Mouse (Mus musculus) neural tube, embryonic 11.5 days (tissue): Measurements from ENCODE around the gene Nfkbil1. TPM values are rescaled to one million over a fixed set of nuclear protein-coding genes. Genes with fewer than 3 reads are reported as not detected.
A peak's percentile ranks its signal among the peaks of the same experiment; 100 is the strongest.

Experiments
- ATAC-seq: fragments of 200-750 bp; cut with Nextera tagmentation; 2 replicates; pipeline ENCODE4 v1.8.0; 2017; ENCODE audit warnings: moderate number of reproducible peaks, mild to moderate bottlenecking, moderate TSS enrichment, moderate library complexity; ENCODE audit not compliant: insufficient read depth, low FRiP score, low TSS enrichment
- DNase-seq: peaks from one replicate; pipeline ENCODE4 v3.0.0-alpha.2; 2015; ENCODE audit warnings: low spot score
- H3K27ac ChIP-seq: fragments of 300-500 bp; sonication (generic); 2 replicates; pipeline ENCODE4 v1.5.1; 2014; ENCODE audit warnings: low read depth, mild to moderate bottlenecking, low read length
- H3K27me3 ChIP-seq: fragments of 300-500 bp; sonication (generic); 2 replicates; pipeline ENCODE4 v1.6.1; 2014; ENCODE audit warnings: mild to moderate bottlenecking, low read length, mixed read lengths; ENCODE audit not compliant: control insufficient read depth, insufficient read depth
- H3K36me3 ChIP-seq: fragments of 300-500 bp; sonication (generic); 2 replicates; pipeline ENCODE4 v1.6.1; 2014; ENCODE audit warnings: mild to moderate bottlenecking, low read length, moderate library complexity, mixed read lengths; ENCODE audit not compliant: control insufficient read depth, insufficient read depth
- H3K4me1 ChIP-seq: fragments of 300-500 bp; sonication (generic); 2 replicates; pipeline ENCODE4 v1.6.1; 2014; ENCODE audit warnings: low read length, mixed read lengths; ENCODE audit not compliant: control insufficient read depth, insufficient read depth
- H3K4me2 ChIP-seq: fragments of 300-500 bp; sonication (generic); 2 replicates; pipeline ENCODE4 v1.6.1; 2014; ENCODE audit warnings: low read depth, mild to moderate bottlenecking, moderate library complexity
- H3K4me3 ChIP-seq: fragments of 300-500 bp; sonication (generic); 2 replicates; pipeline ENCODE4 v1.5.1; 2014; ENCODE audit warnings: low read depth, low read length
- H3K9ac ChIP-seq: fragments of 300-500 bp; sonication (generic); 2 replicates; pipeline ENCODE4 v1.6.1; 2014; ENCODE audit warnings: mild to moderate bottlenecking, low read length
- H3K9me3 ChIP-seq: fragments of 300-500 bp; sonication (generic); 2 replicates; pipeline ENCODE4 v1.6.1; 2016; ENCODE audit warnings: low read length; ENCODE audit not compliant: control insufficient read depth
- WGBS: fragments of 180-500 bp; shearing (Covaris S2); extraction: QIAGEN DNeasy Blood & Tissue Kit; methylation state at CpG from one replicate; pipeline ENCODE4 v1.1.7; 2014; 5-methylcytosine and 5-hydroxymethylcytosine counted together
- polyA plus RNA-seq: library from polyadenylated mRNA; unstranded; fragments of >200 nt; fragmentation: Nextera tagmentation; extraction: Ambion mirVana; gene quantifications from 2 replicates; pipeline ENCODE4 v1.2.1, GENCODE M21; 2014

Nfkbil1 gene
- polyA plus RNA-seq, 1 experiment from 2014 or later: 5.0 TPM

- H3K9me3 ChIP-seq: no peaks in the 10 kb centered on the region
- H3K4me1 ChIP-seq: peaks cover 9% of the 10 kb centered on the region
- peaks cover 51% of the 10 kb centered on the region for H3K36me3 ChIP-seq
- H3K9ac ChIP-seq: no peak overlapping the region
- DNase-seq (no peak), ATAC-seq (no peak)
- 91% methylated on average over 19 of the region's 19 CpGs for WGBS
- H3K27ac ChIP-seq: no peak overlapping the region
- no peak overlapping the region for H3K4me2 ChIP-seq
- H3K27me3 ChIP-seq: no peaks in the 10 kb centered on the region
- no peak overlapping the region for H3K4me3 ChIP-seq
Observed at GRCm38 (mm10) chr17:35249451-35250197, 14.0 kb upstream of the Nfkbil1 start.

DNA sequence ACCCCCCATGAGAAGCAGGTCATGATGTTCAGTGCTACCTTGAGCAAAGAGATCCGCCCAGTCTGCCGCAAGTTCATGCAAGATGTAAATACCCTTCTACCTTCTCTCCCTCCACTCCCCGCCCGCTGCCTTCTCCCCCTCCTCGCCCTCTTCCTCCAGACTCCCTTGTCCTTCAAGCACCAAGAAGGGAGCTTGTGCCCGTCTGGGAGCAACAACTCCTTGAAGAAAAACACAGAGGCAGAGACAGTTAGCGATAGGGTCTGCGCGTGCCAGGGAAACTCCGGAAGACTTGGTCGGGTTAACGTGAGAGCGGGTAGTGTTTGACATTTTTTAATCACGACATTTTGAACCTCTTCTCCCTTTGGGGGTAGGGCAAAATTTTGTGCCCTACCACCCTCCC is 13.4 kb upstream of the Nfkbil1 start:
- Histone ChIP-seq H3K4me2 (no peak overlapping the region), H3K27ac (no peak overlapping the region), H3K36me3 (peaks cover 54% of the 10 kb centered on the region), H3K9ac (no peak overlapping the region), H3K27me3 (no peaks in the 10 kb centered on the region), H3K4me1 (peaks cover 16% of the 10 kb centered on the region), H3K9me3 (no peaks in the 10 kb centered on the region), H3K4me3 (no peak overlapping the region)
- no peak for ATAC-seq
- WGBS: 93% methylated on average over 14 of the region's 14 CpGs
- no peak for DNase-seq

DNA sequence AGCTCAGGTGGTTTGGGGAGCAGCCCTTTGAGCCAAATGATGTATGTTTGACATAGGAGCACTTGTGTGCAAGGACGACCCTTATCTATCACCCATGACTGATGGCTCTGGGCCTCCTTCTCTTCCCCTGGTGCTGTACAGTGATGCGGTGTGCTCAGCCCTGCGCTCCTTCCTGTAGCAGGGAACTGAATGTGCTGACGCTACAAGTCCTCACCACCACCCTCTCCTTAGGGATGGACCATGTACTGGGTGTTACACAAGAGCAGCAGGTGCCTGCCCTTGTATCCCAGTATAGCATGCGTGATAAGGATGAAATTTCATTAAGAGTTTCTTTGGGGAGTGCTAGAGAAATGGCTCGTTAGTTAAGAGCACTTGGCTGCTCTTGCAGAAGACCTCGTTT is 11.6 kb upstream of the Nfkbil1 start:
- 89% methylated on average over 7 of the region's 7 CpGs for WGBS
- ATAC-seq: no peak
- no peak overlapping the region for H3K4me3 ChIP-seq

GRCm38 (mm10) chr17:35245731-35246623 is 10.4 kb upstream of the Nfkbil1 start:
- Histone ChIP-seq H3K9me3 (no peaks in the 10 kb centered on the region), H3K36me3 (peaks cover 50% of the 10 kb centered on the region), H3K27ac (no peak overlapping the region), H3K4me1 (peaks cover 22% of the 10 kb centered on the region), H3K4me2 (peak overlapping the region; percentile 89; the same call in 1 of the 2 replicates), H3K27me3 (no peaks in the 10 kb centered on the region), H3K4me3 (no peak overlapping the region), H3K9ac (no peak overlapping the region)
- no peak for DNase-seq
- WGBS: 89% methylated on average over 15 of the region's 15 CpGs
- no peak for ATAC-seq

More for the DNA sequence above, 11.6 kb upstream of the Nfkbil1 start:
- no peak overlapping the region for H3K9ac ChIP-seq
- H3K9me3 ChIP-seq: no peaks in the 10 kb centered on the region
- H3K27me3 ChIP-seq: no peaks in the 10 kb centered on the region
- DNase-seq: no peak
- no peak overlapping the region for H3K4me2 ChIP-seq
- H3K36me3 ChIP-seq: peaks cover 51% of the 10 kb centered on the region
- H3K4me1 ChIP-seq: peaks cover 22% of the 10 kb centered on the region
- H3K27ac ChIP-seq: no peak overlapping the region

DNA sequence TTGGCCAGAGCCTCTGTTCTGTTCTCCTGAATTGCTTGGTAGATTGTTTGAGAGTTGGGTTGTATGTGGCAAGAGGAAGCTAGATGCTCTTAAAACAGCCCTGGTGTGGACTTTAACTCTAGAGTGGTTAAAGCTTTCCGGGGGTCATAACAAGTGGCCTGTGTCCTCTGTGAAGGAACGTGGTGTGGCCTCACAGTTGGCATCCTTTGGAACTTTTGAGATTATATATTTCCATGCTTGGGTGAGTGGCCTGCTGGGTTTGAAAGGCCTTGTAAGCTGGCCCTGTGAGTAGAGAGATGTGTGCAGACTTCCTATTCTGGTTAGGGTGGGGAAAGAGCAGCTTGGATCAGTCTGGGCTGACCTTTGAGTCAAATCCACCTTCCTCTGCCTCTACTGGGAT is 9.4 kb upstream of the Nfkbil1 start:
- Histone ChIP-seq H3K9ac (no peak overlapping the region), H3K4me1 (peaks cover 27% of the 10 kb centered on the region)
- no peak for ATAC-seq

GRCm38 (mm10) chr17:35243086-35243485 is 7.5 kb upstream of the Nfkbil1 start:
- peak overlapping the region; percentile 100 for H3K9ac ChIP-seq
- 5% methylated on average over 16 of the region's 16 CpGs for WGBS
- peak overlapping the region; percentile 89 for H3K4me2 ChIP-seq
- H3K36me3 ChIP-seq: peaks cover 34% of the 10 kb centered on the region
- peak; percentile 67 for DNase-seq
- no peaks in the 10 kb centered on the region for H3K9me3 ChIP-seq
- H3K4me3 ChIP-seq: peak overlapping the region; percentile 82
- no peaks in the 10 kb centered on the region for H3K27me3 ChIP-seq
- peaks cover 27% of the 10 kb centered on the region for H3K4me1 ChIP-seq
- peak overlapping the region; percentile 95 for H3K27ac ChIP-seq
- ATAC-seq: no peak

More for the DNA sequence above, 9.4 kb upstream of the Nfkbil1 start:
- H3K4me2 ChIP-seq: peak overlapping the region; percentile 89
- 83% methylated on average over 2 of the region's 2 CpGs for WGBS
- H3K27me3 ChIP-seq: no peaks in the 10 kb centered on the region
- DNase-seq: no peak
- no peak overlapping the region for H3K27ac ChIP-seq
- H3K4me3 ChIP-seq: peak overlapping the region; percentile 82; the same call in 1 of the 2 replicates
- H3K36me3 ChIP-seq: peaks cover 44% of the 10 kb centered on the region
- no peaks in the 10 kb centered on the region for H3K9me3 ChIP-seq

- ATAC-seq (peak; percentile 77), DNase-seq (peak; percentile 80)
- H3K27me3 ChIP-seq: no peaks in the 10 kb centered on the region
- peaks cover 31% of the 10 kb centered on the region for H3K36me3 ChIP-seq
- WGBS: under 1% methylated on average over 51 of the region's 55 CpGs
- peak overlapping the region; percentile 100 for H3K9ac ChIP-seq
- H3K9me3 ChIP-seq: no peaks in the 10 kb centered on the region
- peak overlapping the region; percentile 95 for H3K27ac ChIP-seq
- H3K4me3 ChIP-seq: peak overlapping the region; percentile 82
- H3K4me2 ChIP-seq: peak overlapping the region; percentile 89
- H3K4me1 ChIP-seq: peaks cover 27% of the 10 kb centered on the region
Observed at GRCm38 (mm10) chr17:35242015-35242941, 6.7 kb upstream of the Nfkbil1 start.
